Mouse (Mus musculus) megakaryocyte, embryonic 14.5 days (primary cell): ENCODE measurements around the gene Rbm6.

Experiments
- FLI1 ChIP-seq: IDR thresholded peaks from 2 replicates; pipeline ENCODE4 v1.6.1; 2012; ENCODE audit warnings: low read length, inconsistent platforms, mixed read lengths
- GATA1 ChIP-seq: IDR thresholded peaks from 3 replicates; pipeline ENCODE4 v1.6.1; 2012; ENCODE audit warnings: mixed read lengths, low read length, inconsistent platforms, borderline replicate concordance

DNA sequence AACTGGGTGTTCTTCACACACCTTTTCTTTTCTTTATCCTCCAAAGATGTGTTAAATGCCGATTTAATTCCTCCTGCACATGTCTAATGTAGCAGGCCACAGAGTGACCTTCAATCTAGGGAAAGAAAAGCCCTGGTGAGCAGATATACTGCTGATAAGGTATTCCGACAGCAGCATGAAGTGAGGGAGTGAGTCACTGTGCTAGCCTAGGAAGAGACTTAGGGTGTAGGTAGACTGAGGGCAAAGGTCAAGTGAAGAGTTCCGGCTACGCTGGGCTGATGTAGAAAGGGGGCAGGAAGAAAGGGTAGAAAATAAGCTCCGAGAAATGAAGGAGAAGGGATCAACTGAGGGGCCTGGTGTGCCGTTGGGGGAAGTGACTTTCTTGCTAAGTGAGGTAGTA lies 17.2 kb upstream of the Rbm6 start:
- TF ChIP-seq GATA1, result no peak
- no peak for TF ChIP-seq FLI1
